ENCODE assay signal across 10 mouse cellular contexts in genomic region chr7:125871404-125872201, GRCm38 (mm10).
DNase-seq lines count a peak whose midpoint lies in the region; ATAC-seq lines count a peak whose summit lies in the region.
"Had no signal": no experiment of that assay in that cellular context is flagged by ENCODE, and none has a peak within 500 bp of the region (broad histone marks: within the 10 kb centered on the region; RNA-seq: fewer than 3 reads in every experiment).

No protein-coding gene starts in this region.

- 36% methylated on average over 12 of the region's 12 CpGs for WGBS in heart, embryonic 10.5 days
- 16% methylated on average over 12 of the region's 12 CpGs for WGBS in hindbrain, embryonic 12.5 days
- WGBS in limb, embryonic 15.5 days = 23% methylated on average over 12 of the region's 12 CpGs
- 40% methylated on average over 12 of the region's 12 CpGs for WGBS in liver, embryonic 11.5 days

- peaks cover 58% of the 10 kb centered on the region for H3K4me1 ChIP-seq in heart, embryonic 10.5 days
- H3K4me1 ChIP-seq in hindbrain, embryonic 12.5 days = peaks cover 38% of the 10 kb centered on the region
- peaks cover 20% of the 10 kb centered on the region for H3K4me1 ChIP-seq in limb, embryonic 15.5 days
- no peaks in the 10 kb centered on the region for H3K4me1 ChIP-seq in liver, embryonic 11.5 days (replicated peaks; ENCODE audit: control insufficient read depth, insufficient read depth, low read length)

- no peak overlapping the region for H3K4me2 ChIP-seq in hindbrain, embryonic 12.5 days (replicated peaks)
- H3K4me2 ChIP-seq in limb, embryonic 15.5 days = no peak overlapping the region
- H3K4me2 ChIP-seq in liver, embryonic 11.5 days = no peak overlapping the region

- H3K27ac ChIP-seq in heart, embryonic 10.5 days = peak overlapping the region; percentile 71
- peak overlapping the region; percentile 72 for H3K27ac ChIP-seq in hindbrain, embryonic 12.5 days
- peak overlapping the region; percentile 14; the same call in 1 of the 2 replicates for H3K27ac ChIP-seq in limb, embryonic 15.5 days
- H3K27ac ChIP-seq in liver, embryonic 11.5 days (ENCODE audit: low read depth, low read length) = no peak overlapping the region

- DNase-seq in heart, embryonic 10.5 days (ENCODE audit: low spot score) = no peak
- DNase-seq in heart, adult 18-20 months = no peak
- DNase-seq in Muller cell, postnatal 12 days (ENCODE audit: inconsistent ontology term) = peak; percentile 9
- no peak for DNase-seq in c-Kit-positive CD71-positive TER-119-positive erythroid progenitor cells, embryonic 14.5 days (ENCODE audit: low spot score)
- DNase-seq in liver, embryonic 11.5 days (ENCODE audit: low spot score) = no peak
- DNase-seq in yolk sac, embryonic 10.5 days (ENCODE audit: low spot score) = no peak
- DNase-seq: heart, postnatal 36 days; lung, postnatal 10 days had no signal

- ATAC-seq in hindbrain, embryonic 12.5 days (ENCODE audit: low FRiP score) = peak; percentile 73
- ATAC-seq in limb, embryonic 15.5 days (ENCODE audit: insufficient number of reproducible peaks, low FRiP score, low TSS enrichment, low read depth) = no peak
- ATAC-seq in liver, embryonic 11.5 days (replicated peaks; ENCODE audit: low FRiP score) = no peak

- H3K9ac ChIP-seq in hindbrain, embryonic 12.5 days = no peak overlapping the region
- H3K9ac ChIP-seq in limb, embryonic 15.5 days = no peak overlapping the region
- H3K9ac ChIP-seq in liver, embryonic 11.5 days (ENCODE audit: low read depth, low read length) = no peak overlapping the region

- H3K36me3 ChIP-seq in heart, embryonic 10.5 days = peaks cover 7% of the 10 kb centered on the region; the same call in 1 of the 2 replicates
- no peaks in the 10 kb centered on the region for H3K36me3 ChIP-seq in hindbrain, embryonic 12.5 days
- H3K36me3 ChIP-seq in limb, embryonic 15.5 days = peaks cover 8% of the 10 kb centered on the region
- no peaks in the 10 kb centered on the region for H3K36me3 ChIP-seq in liver, embryonic 11.5 days (ENCODE audit: control insufficient read depth, insufficient read depth, low read length)

- no peak overlapping the region for H3K4me3 ChIP-seq in heart, embryonic 10.5 days
- no peak overlapping the region for H3K4me3 ChIP-seq in hindbrain, embryonic 12.5 days
- H3K4me3 ChIP-seq in limb, embryonic 15.5 days = no peak overlapping the region
- H3K4me3 ChIP-seq in liver, embryonic 11.5 days (ENCODE audit: low read depth, low read length) = no peak overlapping the region

- H3K9me3 ChIP-seq in heart, embryonic 10.5 days = no peaks in the 10 kb centered on the region
- no peaks in the 10 kb centered on the region for H3K9me3 ChIP-seq in hindbrain, embryonic 12.5 days (replicated peaks)
- no peaks in the 10 kb centered on the region for H3K9me3 ChIP-seq in limb, embryonic 15.5 days
- no peaks in the 10 kb centered on the region for H3K9me3 ChIP-seq in liver, embryonic 11.5 days (ENCODE audit: control insufficient read depth, low read length)

- peaks cover 5% of the 10 kb centered on the region; the same call in 1 of the 2 replicates for H3K27me3 ChIP-seq in heart, embryonic 10.5 days (ENCODE audit: insufficient read depth, poor library complexity, severe bottlenecking)
- H3K27me3 ChIP-seq in hindbrain, embryonic 12.5 days = no peaks in the 10 kb centered on the region
- H3K27me3 ChIP-seq in limb, embryonic 15.5 days = no peaks in the 10 kb centered on the region
- H3K27me3 ChIP-seq in liver, embryonic 11.5 days (replicated peaks; ENCODE audit: control insufficient read depth, insufficient read depth, low read length) = no peaks in the 10 kb centered on the region
